Mouse (Mus musculus): ENCODE measurements at regions not wholly inside any gene's neighbourhood (a gene's known extent, or its start where the extent isn't known, plus 50 kb on each side); places are given as distances from the start of the nearest gene placed in this dataset.

DNA sequence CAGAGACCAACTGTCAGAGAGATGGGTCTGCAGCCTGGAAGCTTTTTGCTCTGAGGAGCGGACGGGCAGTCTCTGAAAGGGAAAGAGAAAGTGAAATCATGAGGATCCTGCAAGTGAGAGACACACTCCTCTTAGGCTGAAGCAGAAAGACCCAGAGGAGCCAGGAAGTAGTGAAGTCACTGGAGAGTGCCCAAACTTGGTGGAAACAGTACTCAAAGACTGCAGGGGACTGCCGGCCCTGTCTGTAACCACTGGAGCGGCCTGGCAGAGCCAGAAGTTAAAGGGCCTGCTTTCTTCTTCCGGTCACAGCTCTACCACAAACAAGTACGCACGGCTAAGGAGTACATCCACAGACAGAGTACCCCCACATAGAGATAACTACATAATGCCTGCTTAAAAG lies 326.5 kb downstream of the Efnb2 start:
- TF ChIP-seq CTCF (IDR thresholded peaks at IDR 0.05; ENCODE audit: control insufficient read depth, insufficient read depth, insufficient read length) (no peak), MAX (IDR thresholded peaks at IDR 0.05) (no peak)

Measured in C2C12 (cell line).